Mouse (Mus musculus): ENCODE measurements around the gene Cyb5r3.

GRCm38 (mm10) chr15:83168311-83168710 is 4.1 kb downstream of the Cyb5r3 start:
- no peak for TF ChIP-seq CTCF (IDR thresholded peaks at IDR 0.05; ENCODE audit: low read depth)
- no peak for TF ChIP-seq EP300 (optimal IDR thresholded peaks at IDR 0.05)
